Mouse (Mus musculus) left cerebral cortex, postnatal 14 days (tissue): ENCODE data around the gene Aqp11. TPM values are rescaled to one million over a fixed set of nuclear protein-coding genes. Genes with fewer than 3 reads are reported as not detected.

Experiments used
- DNase-seq, 2 experiments: peaks; one replicate each; pipeline ENCODE4 v3.0.0; 2021 to 2022; ENCODE audit warnings: low spot score in 2 of 2, mixed read lengths in 1 of 2
- intact Hi-C: fragments of 180-260 bp; cut with DNase I; formaldehyde crosslinking; loops from one replicate; pipeline ENCODE4 v1.15.1; 2025
- total RNA-seq, 2 experiments: library from RNA; stranded (reverse); gene quantifications; 2 replicates each; pipeline ENCODE4 v1.2.3; 2021

Gene Aqp11
- total RNA-seq, 2 experiments from 2014 or later: 22.9 to 23.6 TPM

DNA sequence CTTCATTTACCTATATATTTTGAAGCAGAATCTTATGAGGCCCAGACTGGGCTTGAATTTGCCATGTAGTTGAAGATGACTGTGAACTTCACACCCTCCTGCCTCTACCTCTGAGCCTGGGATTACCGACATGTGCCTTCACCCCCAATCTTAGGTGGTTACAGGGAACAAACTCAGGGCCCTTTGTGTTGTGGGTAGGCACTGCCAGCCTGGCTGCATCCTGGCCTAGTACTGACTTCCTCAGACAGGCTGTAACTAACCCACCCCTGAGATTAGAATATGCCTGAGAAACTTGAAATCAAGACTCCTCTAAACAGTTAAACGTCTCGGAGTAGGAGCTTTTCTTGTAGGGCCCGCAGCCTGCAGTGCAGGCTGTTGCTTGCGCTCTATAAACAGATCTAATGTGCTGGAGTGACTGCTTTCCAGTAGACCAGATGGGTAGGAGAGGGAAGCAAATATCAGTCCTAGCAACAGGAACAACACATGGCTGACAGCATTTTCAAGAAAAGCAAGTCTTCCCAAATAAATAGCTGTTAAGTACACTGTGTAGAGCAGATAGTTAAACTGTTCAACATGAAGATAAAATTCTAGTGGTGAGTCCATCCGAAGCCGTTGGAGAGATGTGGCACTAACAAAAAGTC, 15.7 kb downstream of the Aqp11 start:
- peak in 1 of 2 experiments; percentile 52 for DNase-seq
- intact Hi-C loops: no loop called here

DNA sequence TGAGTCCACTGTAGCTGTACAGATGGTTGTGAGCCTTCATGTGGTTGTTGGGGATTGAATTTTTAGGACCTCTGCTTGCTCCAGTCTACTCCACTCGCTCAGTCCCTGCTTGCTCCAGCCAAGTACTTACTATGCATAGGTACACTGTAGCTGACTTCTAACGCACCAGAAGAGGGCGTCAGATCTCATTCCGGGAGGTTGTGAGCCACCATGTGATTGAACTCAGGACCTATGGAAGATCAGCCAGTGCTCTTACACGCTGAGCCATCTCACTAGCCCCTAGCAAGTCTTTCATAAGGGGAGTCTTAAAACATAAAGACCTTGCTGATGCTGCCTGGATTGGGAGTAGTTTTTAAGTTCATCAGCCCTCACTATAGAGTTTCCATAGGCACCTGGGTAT, 18.0 kb downstream of the Aqp11 start:
- no peak for DNase-seq
- intact Hi-C loops: no loop called here

DNA sequence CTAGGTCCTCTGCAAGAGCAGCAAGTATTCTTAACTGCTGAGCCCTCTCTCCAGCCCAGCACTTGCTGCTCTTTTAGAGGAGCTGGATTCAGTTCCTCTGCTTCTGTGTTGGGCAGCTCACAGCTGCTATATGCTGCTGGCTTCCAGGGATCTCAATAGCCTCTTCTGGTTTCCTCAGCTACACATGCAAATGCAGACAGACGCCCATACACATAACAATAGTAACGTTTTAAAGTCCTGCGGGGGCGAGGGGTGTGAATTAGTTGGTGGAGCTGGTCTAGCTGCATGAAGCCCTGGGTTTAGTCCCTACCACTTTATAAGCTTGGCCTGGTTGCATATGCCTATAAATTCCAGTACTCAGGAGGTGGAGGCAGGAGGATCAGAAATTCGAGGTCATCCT, 19.0 kb downstream of the Aqp11 start:
- intact Hi-C loops: no loop called here
- no peak for DNase-seq

DNA sequence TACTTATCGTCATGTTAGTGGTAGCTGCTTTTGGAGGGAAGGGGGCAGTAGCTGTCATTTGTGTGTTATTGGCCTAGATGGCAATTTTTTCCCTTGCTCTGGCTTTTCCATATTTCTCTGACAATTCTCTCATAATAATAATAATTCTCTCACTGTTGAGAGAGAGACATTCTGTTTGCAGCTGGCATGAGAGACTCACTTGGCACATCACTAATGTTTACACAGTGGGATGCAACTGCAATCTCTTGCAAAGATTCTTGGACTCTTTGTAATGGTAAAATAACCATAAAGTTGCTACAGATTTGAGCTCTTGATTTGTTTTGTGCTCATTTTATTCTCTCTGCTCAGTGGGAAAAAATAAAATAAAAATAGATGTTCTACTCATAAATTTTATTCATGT, 20.8 kb downstream of the Aqp11 start:
- intact Hi-C loops: no loop called here
- no peak for DNase-seq

DNA sequence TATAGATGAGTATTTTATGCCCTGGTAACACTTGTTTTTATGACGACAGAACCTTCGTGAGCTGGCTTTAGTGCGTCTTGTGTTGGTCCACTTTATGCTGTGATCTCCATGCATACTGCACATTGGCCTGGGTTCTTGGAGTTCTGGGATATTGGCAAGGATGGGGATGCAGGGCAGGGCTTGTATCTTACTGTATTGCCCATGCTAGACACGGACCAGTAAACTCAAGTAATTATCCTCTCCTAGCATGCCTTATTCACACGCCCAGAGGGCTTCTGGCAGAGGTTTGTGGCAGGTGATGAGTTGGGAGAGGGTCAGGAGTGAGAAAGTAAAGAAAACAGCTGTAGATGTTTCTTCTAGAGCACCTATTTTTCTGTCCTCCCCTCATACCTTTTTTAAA, 23.4 kb downstream of the Aqp11 start:
- intact Hi-C loops: no loop called here
- no peak for DNase-seq

DNA sequence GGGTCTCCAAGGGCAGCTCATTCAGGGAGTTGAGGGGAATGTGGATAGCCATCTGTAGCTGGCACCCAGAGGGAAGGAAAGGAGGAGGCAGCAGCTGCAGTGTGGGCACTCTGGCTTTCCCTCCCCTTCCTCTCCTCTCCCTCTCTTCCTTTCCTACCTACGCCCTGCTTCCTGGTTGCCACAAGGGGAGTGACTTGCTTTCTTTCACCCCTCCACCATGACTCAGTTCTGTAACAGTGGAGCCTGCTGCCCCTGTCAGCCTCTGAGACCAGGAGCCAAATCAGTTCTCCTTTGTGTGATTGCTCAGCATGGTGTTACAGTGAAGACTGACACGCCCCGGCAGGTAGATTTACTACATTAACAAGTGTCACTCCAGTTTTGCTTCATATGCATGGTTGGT, 28.9 kb downstream of the Aqp11 start:
- DNase-seq: no peak
- intact Hi-C loops: no loop called here

DNA sequence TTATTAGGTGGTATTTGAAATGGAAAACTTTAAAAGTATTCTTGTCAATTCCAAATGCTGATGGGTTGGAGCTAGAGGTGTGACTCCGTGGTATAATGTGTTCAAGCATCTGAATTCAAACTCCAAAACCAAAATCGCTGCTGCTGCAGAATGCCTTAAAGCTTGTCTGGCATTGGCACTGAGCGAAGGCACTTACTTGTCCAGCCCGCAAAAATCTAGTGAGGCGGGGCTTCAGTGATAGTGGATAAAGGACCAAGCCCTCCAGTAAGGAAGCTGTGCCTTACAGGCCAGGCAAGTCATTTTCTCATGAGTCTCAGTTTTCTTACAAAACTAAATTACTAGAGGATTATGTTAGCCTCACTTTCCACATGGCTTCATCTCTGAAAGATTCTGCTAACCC, 30.3 kb downstream of the Aqp11 start:
- intact Hi-C loops: no loop called here

DNA sequence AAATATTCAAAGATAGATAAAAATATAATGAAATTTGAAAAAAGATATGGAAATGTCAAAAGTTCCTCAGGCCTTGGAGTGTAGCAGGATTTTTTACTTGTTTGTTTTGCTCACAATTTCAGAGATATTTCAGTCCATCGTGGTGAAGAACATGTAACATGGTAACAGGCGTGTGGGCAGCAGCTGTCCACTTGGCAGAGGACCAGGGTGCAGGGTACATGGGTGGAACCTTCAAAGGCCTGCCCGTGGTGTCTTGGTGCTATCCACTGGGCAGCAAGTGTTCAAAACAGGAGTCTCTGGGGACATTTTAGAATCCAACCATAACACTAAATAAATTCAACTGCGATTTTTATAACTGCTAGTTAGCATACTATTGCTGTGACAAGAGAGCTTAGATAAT, 31.0 kb downstream of the Aqp11 start:
- no peak for DNase-seq
- intact Hi-C loops: no loop called here

More for the DNA sequence above, 30.3 kb downstream of the Aqp11 start:
- DNase-seq: no peak

DNA sequence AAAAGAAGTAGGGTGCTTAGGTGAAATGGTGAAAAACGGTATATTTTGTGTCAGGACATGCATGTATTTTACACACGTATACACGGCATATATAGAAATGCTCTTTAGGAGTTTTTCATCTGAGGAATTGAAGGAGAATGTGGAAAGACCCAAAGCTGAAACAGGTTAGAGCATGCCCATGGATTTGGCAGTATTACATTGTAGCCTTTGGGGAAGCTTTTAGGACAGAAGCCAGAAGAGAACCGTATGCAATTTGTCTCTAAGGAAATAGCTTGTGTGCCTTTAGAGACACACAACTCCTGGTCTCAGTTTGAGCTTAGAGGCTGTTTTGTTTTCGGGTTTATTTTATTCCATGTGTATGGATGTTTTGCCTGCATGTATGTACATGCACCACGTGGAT, 37.0 kb downstream of the Aqp11 start:
- no peak for DNase-seq
- intact Hi-C loops: no loop called here

DNA sequence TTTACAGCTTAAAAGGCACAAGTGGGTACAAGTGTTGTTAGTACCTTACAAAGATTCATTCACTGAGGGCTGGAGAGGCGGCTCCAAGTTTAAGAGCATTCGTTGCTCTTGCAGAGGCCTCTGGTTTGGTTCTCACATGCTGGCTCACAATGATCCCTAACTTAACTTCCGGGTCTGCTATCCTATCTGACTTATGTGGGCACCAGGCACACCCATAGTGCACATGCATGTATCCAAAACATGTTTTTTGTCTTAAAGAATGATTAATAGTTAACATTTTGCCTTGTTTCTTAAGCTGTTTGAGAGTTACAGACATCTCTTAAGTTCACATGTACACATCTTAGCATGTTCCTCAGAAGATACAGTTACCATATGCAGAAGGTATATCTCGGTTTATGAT, 37.9 kb downstream of the Aqp11 start:
- no peak for DNase-seq
- intact Hi-C loops: no loop called here

DNA sequence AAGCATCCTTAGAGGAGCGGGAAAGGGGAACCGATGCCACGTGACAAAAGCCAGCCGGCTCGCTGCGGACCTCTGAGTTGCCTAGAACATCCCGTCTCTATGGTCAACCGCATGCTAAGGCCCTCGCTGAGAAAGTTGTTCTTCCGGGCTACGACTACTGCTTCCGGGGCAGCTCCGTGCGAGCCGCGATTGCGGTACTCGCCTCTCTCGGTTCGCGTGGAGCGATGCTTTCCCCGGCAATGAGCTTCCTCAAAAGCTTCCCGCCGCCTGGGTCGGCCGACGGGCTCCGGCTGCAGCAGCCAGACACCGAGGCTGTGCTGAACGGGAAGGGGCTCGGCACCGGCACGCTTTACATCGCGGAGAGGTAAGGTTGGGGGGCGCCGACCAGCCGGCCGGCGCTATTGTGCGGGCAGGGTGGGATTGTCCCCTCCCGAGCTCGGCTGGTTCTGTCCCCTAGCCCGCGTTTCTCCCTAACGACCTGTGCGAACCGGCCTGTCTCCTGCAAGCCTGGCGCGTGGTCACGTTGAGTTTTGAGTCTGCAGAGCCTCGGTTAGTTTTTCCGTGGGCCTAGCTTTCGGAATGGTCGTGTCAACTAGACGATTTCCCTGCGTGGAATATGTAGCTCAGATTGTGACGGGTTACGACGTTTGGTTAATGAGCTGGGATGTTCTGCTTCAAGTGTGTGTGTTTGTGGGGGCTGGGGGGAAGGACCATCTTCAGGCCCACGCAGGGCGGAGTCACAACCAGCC, 41.4 kb downstream of the Aqp11 start, which contains the start of gene Clns1a:
Clns1a (plus strand) TSS at position 129 of the 749 bp plus-strand sequence.
- intact Hi-C loops: no loop called here
- DNase-seq: peak; percentile 94 to 96

DNA sequence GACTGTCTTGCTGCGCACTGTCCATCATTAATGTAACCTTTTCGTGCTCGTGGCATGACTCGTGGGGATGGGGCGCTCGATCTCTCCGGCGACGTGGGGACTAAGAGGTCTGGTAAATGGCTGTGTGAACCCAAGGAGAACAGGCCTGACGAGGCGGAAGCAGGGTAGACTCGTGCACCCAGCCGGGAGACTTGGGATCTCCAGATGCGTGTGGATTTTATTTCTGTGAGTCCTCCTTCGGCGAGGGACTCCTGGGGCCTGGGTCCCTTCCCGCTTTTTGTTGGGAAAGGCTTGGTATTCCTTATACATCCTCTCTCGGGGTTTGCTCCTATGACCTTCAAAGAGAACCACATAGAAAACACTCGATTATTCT, 42.0 kb downstream of the Aqp11 start:
- intact Hi-C loops: no loop called here
- DNase-seq: no peak

DNA sequence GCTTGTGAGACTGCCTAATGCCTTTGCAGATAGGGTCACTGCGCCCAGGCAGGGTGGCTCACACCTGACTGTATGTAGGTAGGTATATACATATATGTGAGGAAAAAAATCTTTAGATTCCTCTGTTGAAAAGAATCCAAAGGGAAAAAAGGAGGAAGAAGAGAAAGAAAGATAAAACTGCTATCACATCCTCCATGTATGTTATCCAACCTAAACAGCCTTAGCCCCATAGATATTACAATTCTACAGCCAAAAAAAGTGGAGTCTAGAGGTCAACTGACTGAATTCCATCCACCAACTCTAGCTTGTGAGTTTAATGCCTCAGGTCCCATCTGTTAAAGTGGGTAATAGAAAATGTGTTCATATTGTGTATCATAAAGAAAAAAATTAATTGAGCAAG, 42.6 kb downstream of the Aqp11 start:
- intact Hi-C loops: no loop called here
- DNase-seq: no peak

DNA sequence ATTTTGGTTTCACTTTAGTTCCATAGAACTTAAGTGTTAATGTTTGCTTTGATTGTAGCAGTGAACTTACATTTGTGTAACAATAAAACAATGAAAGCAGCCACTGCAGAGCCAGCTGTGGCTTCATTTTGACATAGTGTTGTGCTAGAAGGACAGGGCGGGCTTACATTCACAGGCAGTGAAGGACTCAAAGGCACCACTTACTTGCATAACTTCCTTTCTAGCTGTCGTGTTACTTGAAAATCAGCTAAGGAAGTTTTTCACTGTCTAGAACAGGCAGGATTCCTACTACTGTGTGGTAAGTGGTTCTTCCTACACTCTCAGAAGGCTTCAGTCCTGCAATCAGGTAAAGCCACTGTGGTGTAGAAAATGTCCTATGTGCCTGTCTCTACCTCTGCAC, 50.3 kb downstream of the Aqp11 start:
- intact Hi-C loops: no loop called here
- DNase-seq: no peak

DNA sequence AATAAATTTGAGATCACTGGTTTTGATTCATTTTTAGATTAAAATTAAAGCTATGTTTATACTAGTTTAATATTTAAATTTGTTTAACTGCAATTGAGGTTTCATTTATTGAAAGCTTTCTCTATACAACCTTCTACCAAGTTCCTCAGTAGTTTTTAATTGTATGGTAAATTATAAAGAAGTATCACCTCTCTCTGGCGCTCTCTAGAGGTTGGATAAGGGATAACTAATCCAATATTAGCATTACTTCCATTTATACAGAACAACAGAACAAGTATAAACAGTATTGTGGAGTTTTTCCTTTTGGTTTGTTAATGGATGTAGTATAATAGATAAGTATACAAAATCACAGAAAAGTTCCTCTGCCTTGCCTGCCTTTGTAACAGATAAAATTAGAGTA, 58.9 kb downstream of the Aqp11 start:
- intact Hi-C loops: no loop called here
- DNase-seq: peak in 1 of 2 experiments; percentile 23

Other genes starting within 250 kb of the Aqp11 start
- 10 to 100 TPM; 29.6 to 31.5 TPM for gene Aamdc, start 158.8 kb downstream of the Aqp11 start, total RNA-seq
- 10 to 100 TPM; 37.3 to 40.4 TPM for gene Rsf1, start 158.4 kb downstream of the Aqp11 start, total RNA-seq
- gene Clns1a, start 41.7 kb downstream of the Aqp11 start, total RNA-seq: 10 to 100 TPM; 73.5 to 77.2 TPM
- gene Pak1, start 50.3 kb upstream of the Aqp11 start, total RNA-seq: 100 to 1,000 TPM; 272 to 273 TPM
- gene Gdpd4, start 181.7 kb upstream of the Aqp11 start, total RNA-seq: under 1 TPM; 0.15 to 0.17 TPM